Mouse (Mus musculus) cerebellum, adult 11-12 months (tissue): Measurements from ENCODE around the gene R3hdm4.

Experiments used
- DNase-seq: peaks from one replicate; pipeline ENCODE4 v3.0.0; 2022

The R3hdm4 gene

DNA sequence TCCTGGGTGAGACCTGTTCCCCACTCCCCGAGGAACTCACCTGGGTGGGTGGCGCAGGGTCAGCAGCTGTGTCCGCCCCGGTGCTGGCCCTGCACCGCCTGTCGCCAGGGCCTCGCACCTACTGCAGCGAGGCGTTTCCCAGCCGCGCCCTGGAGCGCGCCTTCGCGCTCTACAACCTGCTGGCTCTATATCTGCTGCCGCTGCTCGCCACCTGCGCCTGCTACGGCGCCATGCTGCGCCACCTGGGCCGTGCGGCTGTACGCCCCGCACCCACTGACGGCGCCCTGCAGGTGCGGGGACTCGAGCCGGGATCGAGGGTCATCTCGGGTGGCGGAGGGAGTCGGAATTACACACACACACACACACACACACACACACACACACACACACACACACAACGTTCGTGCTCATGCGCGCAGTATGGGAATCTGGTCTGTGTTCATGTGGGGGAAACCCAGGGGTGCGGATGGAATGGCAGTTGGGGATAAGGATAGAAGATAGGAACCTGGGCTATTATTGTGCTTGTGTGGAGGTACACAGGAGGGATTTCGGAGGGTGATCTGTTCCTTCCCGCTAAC, at the start of gene R3hdm4:
TSS of gene R3hdm4 (minus strand) at position 251 of the 578 bp plus-strand sequence.
- no peak for DNase-seq

DNA sequence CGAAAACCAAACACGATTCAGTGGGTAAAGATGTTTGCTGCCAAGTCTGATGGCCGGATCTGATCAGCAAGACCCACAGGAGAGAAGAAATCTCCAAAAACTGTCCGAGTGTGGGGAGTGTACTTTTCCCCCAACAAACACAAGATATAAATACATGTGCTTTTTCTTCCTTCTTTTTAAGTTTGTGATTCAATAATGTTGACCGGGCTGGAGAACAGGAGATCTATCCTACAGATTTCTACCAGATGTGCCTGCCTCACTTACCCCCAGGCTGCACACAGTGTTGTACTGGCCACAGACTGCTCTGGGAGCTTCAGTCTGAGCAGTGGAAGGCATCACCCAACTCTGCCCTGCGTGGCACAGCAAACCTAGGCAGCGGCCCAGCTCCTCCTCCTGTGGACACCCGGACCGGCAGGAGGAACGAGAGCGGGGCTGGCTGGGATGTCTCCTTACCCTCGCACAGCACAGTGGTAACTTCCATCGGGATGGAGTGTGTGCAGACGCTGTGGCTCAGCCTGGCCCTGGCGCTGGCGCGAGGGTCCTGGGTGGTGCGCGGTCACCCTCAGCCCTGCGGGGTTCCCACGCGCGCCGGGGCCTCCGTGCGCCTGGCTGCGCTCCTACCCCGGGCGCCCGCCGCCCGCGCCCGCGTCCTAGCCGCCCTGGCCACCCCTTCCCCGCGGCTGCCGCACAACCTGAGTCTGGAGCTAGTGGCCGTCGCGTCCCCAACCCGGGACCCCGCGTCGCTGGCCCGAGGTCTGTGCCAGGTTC, 49.6 kb upstream of the R3hdm4 start, which contains the start of gene Grin3b:
TSS of gene Grin3b (plus strand) at position 301 of the 768 bp plus-strand sequence.
- no peak for DNase-seq

GRCm38 (mm10) chr10:79969124-79969568, 48.1 kb upstream of the R3hdm4 start:
- DNase-seq = no peak

GRCm38 (mm10) chr10:79968181-79968580, 47.2 kb upstream of the R3hdm4 start:
- no peak for DNase-seq

- DNase-seq = peak; percentile 77
Observed at GRCm38 (mm10) chr10:79966886-79967400, 45.9 kb upstream of the R3hdm4 start.

- DNase-seq = no peak
Observed at GRCm38 (mm10) chr10:79965325-79965724, 44.3 kb upstream of the R3hdm4 start.

DNA sequence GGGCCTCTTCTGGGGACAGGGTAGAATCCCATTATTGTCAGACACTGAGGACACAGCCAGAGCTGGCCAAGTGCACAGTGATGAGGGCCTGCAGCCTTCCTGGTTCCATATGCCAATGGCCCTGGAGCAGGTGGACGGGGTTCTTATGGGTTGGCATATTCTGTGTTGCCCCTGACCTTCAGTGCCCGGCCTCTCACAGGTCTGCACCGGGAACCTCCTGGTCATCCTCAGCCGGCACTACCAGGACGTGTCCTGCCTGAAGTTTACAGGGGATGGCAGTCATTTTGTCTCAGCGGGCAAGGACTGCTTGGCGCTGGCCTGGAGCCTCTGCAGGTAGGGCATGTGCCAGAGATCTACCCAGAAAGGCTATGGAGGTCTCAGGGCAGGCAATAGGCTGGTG, 43.7 kb upstream of the R3hdm4 start:
- no peak for DNase-seq

GRCm38 (mm10) chr10:79960671-79961294, 39.8 kb upstream of the R3hdm4 start:
- peak; percentile 44 for DNase-seq

DNA sequence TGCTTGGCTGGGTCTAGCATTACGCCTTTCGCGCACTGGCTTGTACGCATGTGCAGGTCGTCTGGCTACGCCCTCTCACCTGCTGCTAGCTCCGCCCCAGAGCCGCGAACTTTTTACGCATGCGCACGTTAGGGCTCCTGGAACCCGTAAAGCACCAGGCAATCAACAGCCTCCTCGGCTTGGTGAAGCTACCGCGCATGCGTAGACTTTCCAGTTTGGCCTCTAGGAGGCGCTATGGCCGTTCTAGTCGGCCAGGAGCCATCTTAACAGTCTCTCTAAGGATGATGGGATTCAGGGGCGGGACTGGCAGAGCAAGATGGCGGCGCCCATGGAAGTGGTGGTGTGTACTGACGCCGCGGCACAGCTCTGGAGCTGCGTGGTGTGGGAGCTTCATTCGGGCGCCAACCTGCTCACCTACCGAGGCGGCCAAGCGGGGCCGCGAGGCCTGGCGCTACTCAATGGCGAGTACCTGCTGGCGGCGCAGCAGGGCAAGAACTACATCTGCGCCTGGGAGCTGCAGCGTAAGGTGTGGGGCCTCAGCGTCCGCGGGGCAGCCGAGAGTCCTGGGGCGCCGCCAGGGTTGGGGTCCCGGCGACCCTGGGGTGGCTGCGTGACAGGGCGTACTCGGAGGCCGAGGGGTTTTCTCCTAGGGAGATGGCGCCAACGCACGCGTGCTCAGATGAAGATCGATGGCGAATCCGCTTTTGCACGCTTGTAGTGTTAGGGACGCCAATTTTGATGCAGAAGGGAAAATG, 39.0 kb upstream of the R3hdm4 start, which contains the start of gene Wdr18:
TSS of gene Wdr18 (plus strand) at position 306 of the 755 bp plus-strand sequence.
- peak; percentile 100 for DNase-seq

DNA sequence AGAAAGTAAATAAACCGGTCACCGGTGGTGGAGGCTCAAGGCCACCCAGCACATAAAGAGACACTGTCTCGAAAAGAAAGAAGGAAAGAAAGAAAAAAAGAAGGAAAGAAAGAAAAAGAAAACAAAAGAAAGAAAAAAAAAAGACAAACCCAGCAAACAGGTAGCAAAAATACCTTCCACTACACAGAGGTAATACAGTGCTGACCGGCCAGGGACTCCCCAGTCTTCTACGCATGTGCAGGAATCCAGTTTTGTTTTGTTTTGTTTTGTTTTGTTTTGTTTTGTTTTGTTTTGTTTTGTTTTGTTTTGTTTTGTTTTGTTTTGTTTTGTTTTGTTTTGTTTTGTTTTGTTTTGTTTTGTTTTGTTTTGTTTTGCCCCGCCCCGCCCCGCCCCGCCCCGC, 38.4 kb upstream of the R3hdm4 start:
- peak; percentile 59 for DNase-seq

- peak; percentile 78 for DNase-seq
Observed at GRCm38 (mm10) chr10:79958140-79958816, 37.3 kb upstream of the R3hdm4 start.

GRCm38 (mm10) chr10:79956643-79957154, 35.7 kb upstream of the R3hdm4 start:
- DNase-seq = no peak

GRCm38 (mm10) chr10:79955691-79956090, 34.7 kb upstream of the R3hdm4 start:
- DNase-seq = no peak

DNA sequence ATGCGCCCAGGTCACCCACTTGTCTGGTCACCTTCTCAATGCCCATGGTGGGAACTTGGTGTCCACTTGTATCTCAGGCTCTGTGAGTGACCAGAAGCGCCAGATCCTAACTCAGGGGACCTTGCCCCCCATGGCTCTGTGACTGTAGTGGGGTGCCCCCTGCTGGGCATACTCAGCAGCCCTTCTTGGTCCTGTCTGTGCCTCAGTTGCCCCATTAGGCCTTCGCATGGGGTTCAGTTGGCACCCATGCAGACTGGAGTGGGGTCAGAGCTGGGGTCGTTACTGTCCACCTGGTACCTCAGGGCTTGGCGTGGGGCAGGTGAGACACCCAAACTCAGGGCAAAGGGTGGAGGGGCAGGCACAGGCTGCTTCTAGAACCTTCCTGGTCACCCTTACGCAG, 32.9 kb upstream of the R3hdm4 start:
- peak; percentile 45 for DNase-seq

DNA sequence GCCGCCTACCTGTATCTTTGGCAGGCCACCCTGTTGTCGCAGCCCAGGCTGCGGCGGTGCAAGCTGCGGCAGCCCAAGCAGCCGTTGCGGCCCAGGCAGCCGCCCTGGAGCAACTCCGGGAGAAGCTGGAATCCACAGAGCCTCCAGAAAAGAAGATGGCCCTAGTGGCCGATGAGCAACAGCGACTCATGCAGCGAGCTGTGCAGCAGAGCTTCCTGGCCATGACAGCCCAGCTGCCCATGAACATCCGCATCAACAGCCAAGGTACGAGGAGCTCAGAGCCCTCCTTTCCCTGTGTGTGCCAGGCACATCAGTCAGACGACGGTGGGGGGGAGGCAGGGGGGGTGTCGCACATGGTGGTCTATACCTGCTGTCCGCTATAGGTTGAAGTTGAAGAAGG, 29.7 kb upstream of the R3hdm4 start:
- no peak for DNase-seq

DNA sequence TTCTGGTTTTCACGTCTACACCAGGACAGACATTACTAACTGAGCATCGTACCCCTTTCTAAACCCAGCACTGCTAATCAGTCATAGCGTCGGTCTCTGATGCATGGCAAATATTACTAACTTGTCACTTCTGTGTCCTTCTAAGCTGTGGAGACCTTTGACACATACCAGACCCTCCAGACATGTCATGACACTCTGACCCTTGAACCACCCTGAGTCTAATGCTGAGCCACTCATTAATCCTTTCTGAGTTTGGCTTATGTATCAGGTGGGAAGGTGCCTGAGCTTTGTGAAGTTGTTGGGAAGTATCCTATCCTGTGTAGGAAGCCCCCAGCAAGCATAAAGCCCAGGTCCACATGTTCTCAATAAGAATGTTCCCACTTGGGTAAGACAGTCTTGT, 28.9 kb upstream of the R3hdm4 start:
- DNase-seq = no peak

DNA sequence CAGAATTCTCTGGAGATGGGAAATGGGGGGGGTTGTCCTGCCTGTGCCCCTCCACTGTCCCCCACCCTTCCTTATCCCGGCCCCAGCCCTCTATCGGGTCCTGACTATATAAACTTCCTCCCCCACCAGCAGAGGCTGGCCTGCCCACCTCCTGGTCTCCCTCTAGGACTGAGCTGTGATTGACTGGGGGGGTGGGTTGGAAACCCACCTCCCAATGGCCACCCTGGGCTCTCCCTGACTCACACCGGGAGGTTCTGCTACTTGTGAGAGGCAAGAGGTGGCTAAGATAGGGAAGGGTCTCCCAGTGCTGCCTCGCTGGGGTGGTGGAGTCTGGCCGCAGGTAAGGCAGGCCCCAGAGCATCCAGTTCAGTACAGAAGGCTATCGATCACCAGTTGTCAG, 26.5 kb upstream of the R3hdm4 start:
- DNase-seq = no peak

- DNase-seq = no peak
Observed at GRCm38 (mm10) chr10:79946752-79947322, 25.8 kb upstream of the R3hdm4 start.

DNA sequence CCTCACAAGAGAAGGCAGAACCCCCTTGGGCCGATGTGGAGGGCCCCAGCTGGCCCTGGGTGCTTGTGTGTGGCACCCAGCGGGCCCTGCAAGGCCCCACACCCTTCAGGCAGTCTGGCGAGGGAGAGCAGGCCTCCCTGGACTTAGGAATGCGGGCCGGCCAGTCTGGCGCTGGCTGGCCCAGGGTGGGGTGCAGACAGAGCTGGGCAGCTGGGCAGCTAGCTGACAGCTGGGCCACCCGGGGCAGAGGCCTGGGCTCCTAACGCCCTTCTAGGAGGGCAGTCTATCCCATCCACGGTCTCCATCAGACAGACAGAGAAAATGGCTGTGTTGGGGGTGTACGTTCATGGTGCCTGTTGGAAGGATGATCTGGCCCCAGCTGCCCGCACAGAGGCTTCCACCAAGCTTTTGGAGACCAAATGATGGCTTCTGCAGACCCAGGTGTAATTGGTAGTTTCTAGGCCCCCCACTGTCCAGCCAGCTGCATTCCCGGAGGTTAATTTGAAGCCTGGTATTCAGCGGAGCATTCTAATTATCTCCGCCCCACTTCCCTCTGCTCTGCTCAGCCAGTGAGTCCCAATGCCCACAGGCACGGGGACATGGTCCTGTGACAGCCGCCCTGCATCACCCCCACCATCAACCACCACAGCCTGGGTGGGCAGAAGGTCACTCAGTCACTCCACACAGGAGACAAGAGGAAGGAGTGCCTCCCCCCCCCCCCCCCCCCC, 24.7 kb upstream of the R3hdm4 start:
- DNase-seq = no peak

DNA sequence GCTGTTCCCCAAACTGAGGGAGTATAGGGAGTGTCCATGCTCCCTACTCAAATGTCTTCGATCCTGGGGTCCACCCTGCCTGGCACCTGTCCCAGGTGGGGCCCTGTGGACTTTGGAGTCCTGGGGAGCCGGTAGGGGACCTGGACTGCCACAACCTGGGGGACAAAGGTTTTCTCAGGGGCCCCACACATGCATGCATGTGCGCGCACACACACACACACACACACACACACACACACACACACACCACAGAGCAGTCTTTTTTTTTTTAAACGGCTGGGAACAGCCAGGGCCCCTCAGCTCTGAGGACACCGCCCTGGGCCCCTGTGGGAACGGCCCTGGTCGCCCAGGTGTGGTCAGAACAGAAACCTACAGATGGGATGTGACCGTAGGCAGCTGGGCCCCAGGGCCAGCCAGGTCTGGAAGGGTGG, 22.5 kb upstream of the R3hdm4 start:
- DNase-seq = no peak

GRCm38 (mm10) chr10:79942988-79943387, 22.0 kb upstream of the R3hdm4 start:
- DNase-seq = no peak
